Mouse (Mus musculus): ENCODE measurements at regions not wholly inside any gene's neighbourhood (a gene's known extent, or its start where the extent isn't known, plus 50 kb on each side); places are given as distances from the start of the nearest gene placed in this dataset.

GRCm38 (mm10) chr11:19829564-19830279 is 94.5 kb upstream of the Spred2 start:
- no peak for TF ChIP-seq CTCF (IDR thresholded peaks at IDR 0.05)
- no peak for TF ChIP-seq EP300 (IDR thresholded peaks at IDR 0.05)
